Mouse (Mus musculus) spleen, embryonic (tissue): ENCODE data around the gene Ly6g5c.

Experiments
- CTCF ChIA-PET: fragments of 350-600 bp; sonication (Branson Sonifier 250); formaldehyde crosslinking; loops from one replicate; lab custom pipeline; 2022; lab: Charles Lee

Gene Ly6g5c

DNA sequence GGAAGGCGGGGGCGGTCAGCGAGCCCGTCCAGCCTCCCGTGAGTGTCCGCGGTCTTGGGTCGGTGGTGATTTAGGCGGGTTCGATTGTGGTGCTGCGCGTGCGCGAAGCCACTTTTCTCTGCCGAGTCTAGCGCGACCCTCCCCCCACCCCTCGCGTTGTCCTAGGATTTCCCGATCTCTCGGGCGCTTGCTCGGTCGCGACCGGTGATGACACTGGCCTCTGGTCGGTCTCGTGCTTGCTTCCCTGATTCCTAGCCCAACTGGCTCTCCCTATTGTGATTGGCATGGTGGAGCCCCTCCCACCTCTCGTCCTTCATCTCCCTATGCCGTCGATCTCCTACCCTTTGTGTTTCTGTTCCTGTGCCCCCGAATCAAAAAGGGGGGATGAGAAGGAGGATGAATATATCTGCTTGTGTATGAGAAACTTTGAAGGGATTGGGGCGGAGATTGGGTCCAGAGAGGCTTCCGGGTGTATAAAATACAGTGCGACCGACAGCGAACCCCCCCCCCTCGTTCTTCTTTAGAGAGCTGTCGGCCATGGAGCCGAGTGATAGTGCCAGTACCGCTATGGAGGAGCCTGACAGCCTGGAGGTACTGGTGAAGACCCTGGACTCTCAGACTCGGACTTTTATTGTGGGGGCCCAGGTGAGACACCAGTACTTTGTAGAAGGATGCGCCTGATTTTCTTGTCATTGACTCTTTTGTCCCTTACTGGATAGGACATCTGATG, 27.7 kb downstream of the Ly6g5c start:
- CTCF ChIA-PET, result interaction anchor here (0.6 to 0.7 kb wide), 2 partner anchors 136 to 179 kb away, joined by 4 read pairs; no protein-coding TSS in a partner anchor

DNA sequence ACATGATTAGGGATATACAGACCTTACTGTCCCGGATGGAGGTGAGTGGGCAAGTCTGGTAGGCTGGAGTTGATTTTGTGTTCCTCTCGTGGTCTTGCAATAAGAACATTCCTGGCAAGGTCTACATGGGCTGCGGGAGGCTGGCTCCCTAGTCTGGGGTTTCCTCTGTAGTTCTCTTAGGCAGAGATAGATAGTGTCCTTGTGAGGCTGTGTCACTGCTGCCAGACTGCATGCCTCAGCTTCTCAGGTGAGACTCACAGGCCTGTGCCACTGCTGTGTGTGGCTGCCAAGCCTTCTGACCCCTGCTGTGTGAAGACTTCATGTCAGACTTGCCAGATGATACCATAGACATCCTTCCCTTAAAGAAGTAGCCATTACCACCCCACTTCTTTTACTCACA, 31.2 kb downstream of the Ly6g5c start:
- CTCF ChIA-PET, result no interaction called here

DNA sequence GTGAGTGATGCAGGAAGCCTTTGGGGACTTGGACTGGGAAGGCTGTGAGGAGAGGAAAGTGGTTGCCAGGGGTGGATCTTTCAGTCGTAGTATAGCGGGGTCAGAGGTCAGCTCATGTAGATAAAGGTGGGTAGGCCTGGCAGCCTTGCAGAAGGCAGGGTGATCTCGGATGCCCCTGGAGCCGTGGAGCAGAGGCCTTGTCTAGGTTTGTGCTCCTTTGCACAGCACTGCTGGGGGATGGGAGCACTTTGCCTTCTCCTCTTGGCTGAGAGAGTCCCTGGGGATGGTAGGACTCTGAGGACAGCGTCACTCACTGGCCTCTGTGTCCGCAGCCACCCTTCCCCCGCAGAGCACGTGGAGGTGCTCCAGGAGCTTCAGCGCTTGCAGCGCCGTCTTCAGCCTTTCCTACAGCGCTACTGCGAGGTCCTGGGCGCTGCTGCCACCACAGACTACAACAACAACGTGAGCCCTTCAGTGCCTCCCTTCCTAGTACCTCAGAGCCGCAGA, 32.5 kb downstream of the Ly6g5c start:
- CTCF ChIA-PET, result interaction anchor here (0.6 to 0.7 kb wide), 2 partner anchors 9 to 74 kb away, joined by 3 read pairs; no protein-coding TSS in a partner anchor

DNA sequence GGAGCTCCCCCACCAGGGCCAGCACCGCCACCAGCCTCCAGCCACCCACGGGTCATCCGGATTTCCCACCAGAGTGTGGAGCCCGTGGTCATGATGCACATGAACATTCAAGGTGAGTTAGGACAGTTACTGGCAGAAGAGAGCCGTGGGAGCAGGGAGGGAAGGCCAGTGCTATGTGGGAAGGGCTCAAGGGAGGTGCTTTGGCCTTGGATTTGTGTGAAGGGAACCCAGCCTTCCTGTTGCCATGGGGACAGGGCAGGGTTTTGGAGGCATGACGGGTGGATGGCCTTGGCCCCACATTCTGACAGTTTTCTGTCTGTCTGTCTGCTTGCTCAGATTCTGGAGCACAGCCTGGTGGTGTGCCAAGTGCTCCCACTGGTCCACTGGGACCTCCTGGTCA, 33.9 kb downstream of the Ly6g5c start:
- CTCF ChIA-PET, result interaction anchor here (0.7 kb wide), 2 partner anchors 27 to 35 kb away, joined by 3 to 4 read pairs; no protein-coding TSS in a partner anchor

DNA sequence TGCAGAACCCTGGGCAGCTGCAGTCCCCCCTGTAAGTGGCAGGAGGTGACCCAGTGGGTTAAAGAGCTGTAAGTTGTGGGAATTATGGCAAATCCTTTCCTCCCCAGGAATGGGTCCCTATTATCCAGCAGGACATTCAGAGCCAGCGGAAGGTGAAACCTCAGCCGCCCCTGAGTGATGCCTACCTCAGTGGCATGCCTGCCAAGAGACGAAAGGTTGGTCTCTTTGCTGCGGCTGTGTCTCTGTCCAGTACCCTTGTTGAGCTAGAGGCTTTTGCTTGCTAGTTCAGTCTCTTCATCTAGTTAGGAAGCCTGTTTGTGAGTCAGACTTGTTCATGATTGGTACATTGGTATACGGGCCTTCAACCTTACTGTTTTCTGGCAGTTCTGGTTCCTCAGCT, 38.1 kb downstream of the Ly6g5c start:
- CTCF ChIA-PET, result interaction anchor here (0.6 kb wide), 1 partner anchor 22 kb away, joined by 3 read pairs; no protein-coding TSS in a partner anchor

DNA sequence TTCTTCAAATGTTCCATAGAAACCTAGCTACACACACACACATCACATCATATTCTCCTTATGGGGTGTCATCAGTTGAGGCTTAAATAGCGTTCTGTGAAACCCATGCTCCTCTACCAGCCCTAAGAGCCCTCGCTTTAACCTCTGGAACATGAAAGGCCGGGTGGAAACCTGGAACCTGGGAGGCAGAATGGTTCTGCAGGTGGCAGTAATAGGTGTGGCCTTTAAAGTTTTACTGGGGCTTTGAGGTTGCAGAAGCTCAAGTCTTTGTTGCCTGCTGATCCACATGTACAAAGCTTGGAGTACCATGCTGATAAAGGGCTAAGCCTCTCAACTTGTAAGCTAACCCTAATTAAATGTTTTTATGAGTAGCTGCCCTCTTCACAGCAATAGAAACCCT, 39.3 kb downstream of the Ly6g5c start:
- CTCF ChIA-PET, result interaction anchor here (0.5 to 0.6 kb wide), 2 partner anchors 30 to 68 kb away, joined by 3 read pairs; no protein-coding TSS in a partner anchor

DNA sequence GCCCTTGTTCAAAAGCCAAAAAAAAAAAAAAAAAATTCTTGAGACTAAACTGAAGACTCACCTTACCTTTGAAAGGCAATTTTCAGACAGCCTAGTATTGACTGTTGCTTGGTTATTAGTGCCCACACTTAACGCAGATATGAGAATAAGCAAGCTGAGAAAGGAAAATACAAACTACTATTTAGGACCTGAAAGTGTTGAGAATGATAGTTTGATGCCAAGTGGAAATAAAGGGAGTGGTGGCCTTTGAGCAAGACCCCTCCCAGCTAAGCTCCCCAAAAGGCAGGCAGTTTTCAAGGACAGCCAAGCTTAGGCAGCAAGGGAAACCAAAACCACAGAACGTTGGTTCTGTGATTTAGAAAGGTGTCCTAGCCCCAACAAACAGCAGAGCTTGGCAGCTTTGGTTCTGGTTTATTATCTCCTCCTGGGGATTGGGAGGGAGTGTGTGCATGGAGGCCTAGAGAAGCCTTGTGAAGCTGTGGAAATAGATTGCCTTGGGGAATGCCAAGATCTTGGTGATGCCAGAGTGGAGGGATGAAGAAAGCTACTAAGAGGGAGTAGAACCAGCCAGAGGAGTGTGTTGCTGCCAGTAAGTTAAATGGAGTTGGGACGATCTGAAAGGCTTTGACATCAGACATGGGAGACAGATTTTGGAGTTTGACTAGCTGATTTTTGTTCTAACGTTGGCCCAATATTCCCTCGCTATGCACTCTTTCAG, 40.0 kb downstream of the Ly6g5c start:
- CTCF ChIA-PET, result interaction anchor here (0.7 kb wide), 1 partner anchor 1459 kb away, joined by 5 read pairs; no protein-coding TSS in a partner anchor

DNA sequence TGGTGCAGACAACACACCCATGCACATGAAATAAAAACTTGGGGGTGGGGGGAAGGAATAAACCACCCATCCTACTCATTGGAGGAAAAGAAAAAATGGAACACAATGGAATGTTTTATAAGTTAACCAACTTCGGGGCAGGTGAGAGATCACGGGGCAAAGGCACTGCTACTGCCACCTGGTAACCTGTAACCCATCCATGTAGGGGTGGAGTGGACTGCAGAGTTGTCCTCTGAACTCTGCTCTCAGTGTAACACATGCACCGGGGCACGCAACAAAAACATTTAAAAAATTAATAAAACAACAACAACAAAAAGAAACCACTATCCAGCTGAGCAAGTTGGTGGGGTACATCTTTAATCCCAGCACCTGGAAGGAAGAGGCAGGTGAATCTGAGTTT, 44.0 kb downstream of the Ly6g5c start:
- CTCF ChIA-PET, result no interaction called here

DNA sequence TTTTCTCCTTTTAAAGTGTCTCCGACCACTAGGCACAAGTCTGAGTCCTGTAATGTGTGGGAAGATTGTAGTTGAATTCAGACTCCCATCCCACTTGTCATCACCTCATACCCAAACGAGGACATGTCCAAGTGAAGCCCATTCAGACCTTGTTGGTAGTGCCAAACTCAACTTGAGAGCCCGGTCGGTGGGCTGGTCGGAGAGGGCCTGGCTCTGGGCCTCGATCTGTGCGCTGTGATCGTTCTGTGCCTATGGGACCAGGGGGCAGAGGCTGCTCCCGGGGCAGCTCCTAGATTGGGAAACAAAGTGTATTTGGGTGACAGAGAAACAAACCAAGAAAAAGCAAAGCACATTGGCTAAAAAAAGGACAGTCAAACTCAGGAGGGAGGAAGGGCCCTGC, 45.0 kb downstream of the Ly6g5c start:
- CTCF ChIA-PET, result interaction anchor here (0.6 kb wide), 1 partner anchor 79 kb away, joined by 7 read pairs; no protein-coding TSS in a partner anchor

DNA sequence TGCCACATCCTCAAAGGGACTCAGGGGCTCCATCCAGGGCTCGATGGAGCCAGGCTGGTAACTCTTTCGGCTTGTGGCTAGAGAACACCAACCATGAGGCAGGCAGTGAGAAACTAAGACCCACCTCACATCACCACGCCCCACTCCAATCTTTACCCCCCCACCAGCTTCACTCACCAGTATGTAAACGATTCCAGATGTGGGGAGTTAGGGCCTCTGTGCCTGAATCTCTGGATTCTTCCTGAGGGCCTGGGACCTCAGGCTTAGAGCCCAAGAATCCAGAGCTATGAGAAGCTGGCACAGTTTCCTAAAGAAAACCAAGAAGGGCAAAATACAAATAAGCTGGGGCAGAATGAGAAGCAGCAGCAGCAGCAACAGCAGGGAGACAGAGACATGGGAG, 45.9 kb downstream of the Ly6g5c start:
- CTCF ChIA-PET, result no interaction called here

DNA sequence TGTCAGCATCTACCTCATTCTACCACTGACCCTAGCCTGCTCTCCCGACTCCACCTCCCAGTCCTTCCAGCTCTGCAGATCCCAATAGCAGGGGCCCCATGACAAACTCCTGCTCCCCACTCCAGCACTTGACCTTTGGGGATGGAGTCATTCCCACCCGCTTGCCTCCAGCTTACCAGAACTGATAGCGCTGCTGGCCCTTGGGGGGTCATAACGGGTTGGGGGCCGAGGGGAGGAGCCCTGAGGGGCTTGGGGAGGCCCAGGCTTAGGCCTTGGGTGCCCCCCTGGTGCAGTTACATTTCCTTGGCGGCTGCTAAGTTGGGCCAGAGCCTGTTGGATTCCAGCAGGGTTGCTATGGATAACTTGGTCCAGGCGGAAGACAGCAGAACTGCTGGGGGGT, 46.5 kb downstream of the Ly6g5c start:
- CTCF ChIA-PET, result interaction anchor here (0.6 kb wide), 1 partner anchor 17 kb away, joined by 3 read pairs; no protein-coding TSS in a partner anchor

DNA sequence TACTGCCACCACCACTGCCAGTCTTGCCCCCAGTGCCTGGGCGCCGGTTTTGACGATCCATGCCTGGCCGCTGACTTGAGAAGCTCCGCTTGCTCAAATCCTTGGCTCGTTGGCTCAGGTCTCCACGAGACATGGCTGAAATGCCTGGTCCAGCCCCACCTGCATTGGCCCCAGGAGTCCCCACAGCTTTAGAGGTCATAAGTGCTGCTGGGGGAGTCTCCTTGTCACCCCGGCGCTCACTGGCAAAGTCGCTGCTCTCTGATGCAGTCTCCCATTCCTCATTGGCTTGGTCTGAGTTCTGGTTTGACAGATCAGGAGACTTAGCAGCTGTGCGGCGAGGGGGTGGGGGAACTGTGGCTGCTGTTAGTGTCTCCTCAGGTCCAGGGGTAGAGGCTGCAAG, 47.4 kb downstream of the Ly6g5c start:
- CTCF ChIA-PET, result interaction anchor here (0.5 kb wide), 1 partner anchor 80 kb away, joined by 3 read pairs; the partner anchor contains the start of gene Nfkbil1

DNA sequence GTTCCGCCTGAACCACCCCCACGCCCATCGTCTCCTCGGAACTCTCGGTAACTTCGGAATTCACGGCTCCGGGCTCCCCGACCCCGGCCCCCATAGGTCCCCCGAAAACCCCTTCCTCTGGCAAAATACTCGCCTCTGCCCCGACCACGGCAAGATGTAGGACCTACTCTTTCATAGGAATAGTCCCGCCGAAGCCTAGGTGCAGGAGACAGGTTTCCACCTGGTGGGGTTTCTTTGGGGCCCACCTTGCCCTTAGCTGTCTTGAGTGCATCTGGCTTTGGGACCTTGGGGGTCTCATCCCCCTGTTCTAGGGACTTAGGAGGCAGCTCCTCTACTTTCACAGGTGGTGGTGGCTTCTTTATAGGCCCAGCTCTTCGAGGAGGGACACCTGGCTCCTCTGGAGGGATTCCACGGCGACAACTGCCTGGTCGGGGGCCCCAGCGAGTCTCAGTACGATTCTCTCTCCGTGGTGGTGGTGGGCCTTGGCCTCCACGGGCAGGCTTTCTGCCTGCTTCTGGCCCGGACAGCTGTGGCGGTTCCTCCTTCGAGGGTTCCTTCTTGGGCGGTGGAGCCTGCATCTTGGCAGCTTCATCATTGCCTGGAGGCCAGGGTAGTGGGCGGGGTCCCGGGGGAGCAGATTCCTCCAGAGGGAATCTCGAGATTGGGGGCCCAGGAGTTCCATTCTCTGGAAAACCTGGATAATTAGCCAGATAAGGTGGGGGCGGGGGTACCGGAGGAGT, 48.6 kb downstream of the Ly6g5c start:
- CTCF ChIA-PET, result interaction anchor here (0.6 kb wide), 1 partner anchor 208 kb away, joined by 11 read pairs; no protein-coding TSS in a partner anchor

DNA sequence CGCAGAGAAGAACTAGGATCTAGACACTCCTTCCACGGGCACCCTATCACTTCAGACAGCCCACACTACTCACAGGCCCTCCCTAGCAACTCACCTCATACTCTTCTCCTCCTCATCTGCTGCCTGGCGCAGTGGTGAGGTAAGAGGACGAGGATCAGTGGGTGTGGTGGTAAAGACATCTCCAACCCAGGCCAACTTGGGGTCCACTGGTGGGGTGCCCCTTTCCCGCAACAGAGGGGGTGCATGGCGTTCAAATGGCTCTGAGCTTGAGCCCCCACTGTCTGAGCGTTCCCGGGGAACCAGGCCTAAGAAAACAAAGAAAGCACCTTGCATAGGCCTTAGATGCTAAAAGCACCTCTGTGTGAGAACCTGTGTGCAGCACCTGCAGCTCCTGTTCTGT, 49.2 kb downstream of the Ly6g5c start:
- CTCF ChIA-PET, result no interaction called here

DNA sequence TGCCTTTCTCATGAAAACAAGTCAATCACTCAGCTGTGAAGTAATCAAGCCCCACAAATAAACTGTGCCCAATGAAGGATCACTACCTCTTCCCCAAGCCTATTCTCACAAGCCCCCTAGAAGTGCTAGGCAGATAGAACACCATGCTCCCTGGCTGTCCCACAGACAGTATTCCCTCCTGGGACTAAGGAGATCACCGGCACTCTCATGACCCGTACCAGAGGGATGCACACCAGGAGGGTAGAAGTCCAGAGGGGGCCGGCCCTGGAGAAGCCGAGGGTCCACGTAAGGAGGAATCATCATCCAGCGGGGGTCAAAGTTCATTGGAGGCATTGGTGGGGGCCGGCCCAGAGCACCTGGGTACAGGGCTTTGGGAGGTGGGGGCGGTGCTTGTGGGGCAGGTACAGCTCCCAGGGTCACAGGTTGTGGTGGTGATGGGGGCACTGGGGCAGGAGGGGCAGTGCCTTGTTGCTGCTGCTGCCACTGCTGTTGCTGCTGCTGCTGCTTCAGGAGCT, 49.6 kb downstream of the Ly6g5c start:
- CTCF ChIA-PET, result no interaction called here

DNA sequence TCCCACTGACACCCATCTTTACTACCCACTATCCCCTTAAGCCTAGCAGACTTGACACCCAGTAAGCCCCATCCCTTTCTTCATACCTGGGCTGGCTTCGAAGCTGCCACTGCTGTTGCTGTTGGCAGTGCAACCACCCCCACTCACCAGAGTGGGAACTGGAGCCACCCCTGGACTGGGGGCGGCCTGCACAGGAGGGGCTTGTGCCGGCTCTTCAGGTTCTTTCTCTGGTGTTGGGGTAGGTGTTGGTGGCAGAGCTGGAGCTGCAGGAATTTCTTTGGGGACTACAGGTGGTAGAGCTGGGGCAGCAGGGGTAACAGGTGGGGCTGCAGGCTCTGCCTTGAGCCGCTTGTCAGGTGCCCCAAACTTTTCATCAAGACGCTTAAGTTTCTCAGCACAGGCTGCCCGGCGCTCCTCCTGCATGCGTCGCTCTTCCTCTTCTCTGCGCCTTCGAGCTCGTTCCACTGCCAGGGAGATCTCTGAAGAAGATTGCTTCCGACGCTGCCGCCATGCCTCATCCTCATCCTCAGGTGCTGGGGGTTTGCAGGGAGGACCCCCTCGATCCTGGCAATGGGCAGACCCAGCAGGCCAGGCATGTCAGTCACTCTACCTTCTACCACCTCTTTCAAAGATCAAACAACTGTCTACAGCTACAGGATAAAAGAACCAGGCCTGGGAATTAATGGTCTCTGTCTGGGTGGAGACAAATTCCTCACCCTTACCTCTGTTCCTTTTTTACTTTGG, 50.9 kb downstream of the Ly6g5c start:
- CTCF ChIA-PET, result no interaction called here

DNA sequence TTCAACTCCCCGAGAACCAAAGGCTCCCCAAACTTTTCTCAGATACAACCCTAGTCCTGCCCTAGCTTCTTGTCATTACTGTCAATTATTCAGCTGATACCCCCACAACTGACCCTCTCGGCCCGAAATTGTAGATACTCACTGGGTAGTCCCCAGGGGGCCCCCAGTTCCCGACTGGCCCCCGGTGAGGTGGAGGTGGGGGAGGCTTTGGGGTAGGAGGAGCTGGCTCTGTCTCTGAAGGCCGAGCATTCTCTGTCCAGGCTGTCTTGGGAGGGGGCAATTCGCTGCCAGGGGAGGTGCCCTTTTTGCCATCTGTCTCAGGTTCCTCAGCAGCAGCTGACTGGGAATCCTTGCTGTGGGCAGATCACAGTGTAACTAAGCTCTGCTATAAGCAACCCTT, 51.6 kb downstream of the Ly6g5c start:
- CTCF ChIA-PET, result interaction anchor here (0.6 kb wide), 1 partner anchor 54 kb away, joined by 3 read pairs; no protein-coding TSS in a partner anchor

DNA sequence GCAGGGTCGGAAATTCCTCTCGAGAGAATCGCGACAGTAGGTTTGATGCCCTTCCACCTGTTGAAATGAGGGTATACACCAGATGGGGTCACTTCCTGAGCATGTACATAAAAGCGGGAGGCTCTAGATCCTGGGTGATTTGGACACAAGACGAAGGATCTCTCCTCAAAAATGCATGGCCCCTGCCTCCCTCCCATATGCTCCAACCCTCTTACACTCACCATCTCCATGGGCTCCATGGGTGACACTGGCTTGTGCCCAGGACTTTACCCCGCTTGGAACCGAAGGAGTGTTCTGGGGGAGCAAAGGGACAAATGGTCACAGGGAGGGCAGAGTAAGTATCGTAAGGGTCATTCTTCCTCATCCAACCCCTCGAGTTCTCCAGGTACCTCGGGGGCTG, 53.3 kb downstream of the Ly6g5c start:
- CTCF ChIA-PET, result no interaction called here
